Mouse (Mus musculus) C2C12 (cell line): Measurements from ENCODE around the gene Rbm33.

Source experiments
- CEBPB ChIP-seq: IDR thresholded peaks from one replicate; pipeline ENCODE4 v1.6.1; 2011; ENCODE audit warnings: low read depth, mild to moderate bottlenecking, control low read depth, moderate library complexity
- CTCF ChIP-seq: IDR thresholded peaks from one replicate; pipeline ENCODE4 v1.5.1; 2011; ENCODE audit not compliant: control insufficient read depth, insufficient read depth, insufficient read length
- FOSL1 ChIP-seq: IDR thresholded peaks from one replicate; pipeline ENCODE4 v1.8.0; 2011; ENCODE audit warnings: mild to moderate bottlenecking, low read length; ENCODE audit not compliant: poor library complexity, insufficient read depth, severe bottlenecking
- MAX ChIP-seq: IDR thresholded peaks from one replicate; pipeline ENCODE4 v1.6.1; 2011; ENCODE audit warnings: mild to moderate bottlenecking, control low read depth
- MYOD1 ChIP-seq: IDR thresholded peaks from one replicate; pipeline ENCODE4 v1.6.1; 2011; ENCODE audit warnings: low read depth; ENCODE audit not compliant: control insufficient read depth, insufficient read length
- MYOG ChIP-seq: IDR thresholded peaks from one replicate; pipeline ENCODE4 v1.6.1; 2011; ENCODE audit not compliant: control insufficient read depth, insufficient read length; ENCODE audit errors: extremely low read depth
- USF1 ChIP-seq: IDR thresholded peaks from one replicate; pipeline ENCODE4 v1.6.1; 2011; ENCODE audit warnings: low read depth, mild to moderate bottlenecking, control low read depth, moderate library complexity

- TF ChIP-seq CTCF = no peak
- TF ChIP-seq MYOG = no peak
- no peak for TF ChIP-seq MYOD1
- no peak for TF ChIP-seq CEBPB
- TF ChIP-seq USF1 = no peak
- no peak for TF ChIP-seq MAX
- no peak for TF ChIP-seq FOSL1
Measured at GRCm38 (mm10) chr5:28324457-28324856, 7.5 kb downstream of the Rbm33 start.
